Mouse (Mus musculus) frontal cortex, postnatal 14 days (tissue): Measurements from ENCODE around the gene Rhbg.

Source experiments
- DNase-seq, 2 experiments: peaks; one replicate each; pipeline ENCODE4 v3.0.0; 2022; ENCODE audit warnings: low spot score in 2 of 2

Gene Rhbg

DNA sequence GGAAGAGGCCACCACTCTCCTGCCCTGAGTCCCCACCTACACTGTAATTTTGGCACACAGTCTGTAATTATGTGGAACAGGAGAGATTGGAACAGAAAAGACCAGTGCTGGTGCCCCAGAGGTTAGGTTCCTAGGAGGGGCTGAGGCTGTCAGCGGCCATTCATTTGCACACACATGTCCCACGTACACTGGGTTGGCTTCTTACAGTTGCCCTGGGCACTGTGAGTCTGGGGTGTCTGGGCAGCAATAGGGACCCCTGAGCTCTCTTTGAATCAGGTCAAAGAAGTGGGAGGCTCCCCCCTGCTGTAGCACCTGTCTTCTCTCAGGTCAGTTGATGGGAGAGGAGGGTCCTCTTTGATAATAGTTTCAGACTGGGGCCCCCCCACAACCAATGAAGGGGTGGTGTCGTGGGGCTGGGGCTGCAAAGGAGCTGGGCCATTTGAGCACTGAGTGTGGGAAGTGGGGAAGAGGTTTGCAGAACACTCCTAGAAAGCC is 46.2 kb downstream of the Rhbg start:
- peak in 1 of 2 experiments; percentile 4 for DNase-seq

DNA sequence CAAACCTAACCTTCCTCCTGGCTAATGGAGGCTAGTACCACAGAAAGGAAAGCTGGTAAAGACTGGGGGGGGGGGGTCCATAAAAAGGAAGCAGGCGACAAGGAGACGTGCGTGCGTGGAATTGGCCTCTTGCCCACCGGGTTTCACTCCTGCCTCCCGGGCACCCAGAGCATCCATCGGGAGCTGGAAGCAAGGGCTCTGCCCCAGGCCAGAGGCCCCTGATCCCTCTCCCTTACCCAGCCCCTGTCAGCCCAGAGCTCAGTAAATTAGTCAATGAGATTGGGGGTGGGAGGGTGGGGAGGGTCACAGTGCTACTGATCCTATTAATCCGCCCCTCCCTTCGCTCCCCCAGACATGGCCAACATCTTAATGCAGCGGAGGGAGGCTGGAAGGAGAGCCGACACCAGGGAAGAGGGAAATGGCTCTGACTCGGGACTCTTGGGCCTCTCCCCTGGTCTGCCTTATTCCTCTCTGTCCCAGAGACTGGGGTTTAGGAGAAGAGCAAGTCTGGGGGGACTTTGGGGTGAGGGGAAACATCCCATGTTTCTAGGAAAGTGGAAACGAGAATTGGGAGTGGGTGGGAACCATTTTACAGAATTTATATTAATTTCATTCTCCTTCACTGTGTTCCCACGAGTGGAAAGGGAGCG is 46.9 kb downstream of the Rhbg start:
- peak in 1 of 2 experiments; percentile 10 for DNase-seq

DNA sequence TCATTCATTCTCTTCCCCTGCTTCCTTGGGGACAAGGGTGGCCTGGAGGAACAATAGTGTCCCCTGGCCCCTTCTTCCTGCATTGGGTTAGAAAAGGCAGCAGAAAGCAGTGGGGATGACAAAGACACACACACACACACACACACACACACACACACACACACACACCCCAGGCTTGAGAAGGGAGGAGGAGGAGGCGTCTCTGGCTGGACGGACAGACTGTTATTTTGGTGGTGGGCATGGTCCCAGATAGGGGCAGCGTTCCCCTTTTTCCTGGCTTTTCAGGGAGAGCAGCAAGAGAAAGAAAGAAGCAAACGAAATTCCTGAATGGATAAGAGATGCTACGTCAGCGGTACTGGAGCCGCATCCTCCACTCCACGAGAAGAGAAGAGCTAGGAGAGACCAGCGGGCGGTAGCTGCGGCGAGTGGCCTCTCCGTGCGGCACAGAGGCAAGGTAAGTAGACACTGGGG is 47.6 kb downstream of the Rhbg start:
- DNase-seq: peak; percentile 63 to 73

DNA sequence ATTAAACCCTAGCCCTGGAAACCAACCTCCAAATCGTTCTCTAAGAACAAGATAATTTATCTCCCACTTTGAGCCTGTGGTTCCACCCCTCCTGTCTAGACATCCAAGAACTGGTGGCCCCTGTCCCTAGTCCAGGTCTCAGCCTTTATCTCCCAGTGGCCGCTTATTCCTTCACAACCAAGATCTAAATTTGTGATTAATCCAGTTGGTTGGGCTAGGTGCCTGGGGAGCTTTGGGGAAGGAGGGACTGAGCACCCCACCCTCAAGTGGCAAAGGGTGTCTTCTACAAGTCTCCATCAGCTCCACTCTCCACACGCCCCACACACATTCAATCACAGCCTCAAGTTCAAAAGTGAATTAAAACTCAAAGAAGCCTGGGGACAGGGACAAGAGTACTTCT is 48.0 kb downstream of the Rhbg start:
- peak in 1 of 2 experiments; percentile 30 for DNase-seq

DNA sequence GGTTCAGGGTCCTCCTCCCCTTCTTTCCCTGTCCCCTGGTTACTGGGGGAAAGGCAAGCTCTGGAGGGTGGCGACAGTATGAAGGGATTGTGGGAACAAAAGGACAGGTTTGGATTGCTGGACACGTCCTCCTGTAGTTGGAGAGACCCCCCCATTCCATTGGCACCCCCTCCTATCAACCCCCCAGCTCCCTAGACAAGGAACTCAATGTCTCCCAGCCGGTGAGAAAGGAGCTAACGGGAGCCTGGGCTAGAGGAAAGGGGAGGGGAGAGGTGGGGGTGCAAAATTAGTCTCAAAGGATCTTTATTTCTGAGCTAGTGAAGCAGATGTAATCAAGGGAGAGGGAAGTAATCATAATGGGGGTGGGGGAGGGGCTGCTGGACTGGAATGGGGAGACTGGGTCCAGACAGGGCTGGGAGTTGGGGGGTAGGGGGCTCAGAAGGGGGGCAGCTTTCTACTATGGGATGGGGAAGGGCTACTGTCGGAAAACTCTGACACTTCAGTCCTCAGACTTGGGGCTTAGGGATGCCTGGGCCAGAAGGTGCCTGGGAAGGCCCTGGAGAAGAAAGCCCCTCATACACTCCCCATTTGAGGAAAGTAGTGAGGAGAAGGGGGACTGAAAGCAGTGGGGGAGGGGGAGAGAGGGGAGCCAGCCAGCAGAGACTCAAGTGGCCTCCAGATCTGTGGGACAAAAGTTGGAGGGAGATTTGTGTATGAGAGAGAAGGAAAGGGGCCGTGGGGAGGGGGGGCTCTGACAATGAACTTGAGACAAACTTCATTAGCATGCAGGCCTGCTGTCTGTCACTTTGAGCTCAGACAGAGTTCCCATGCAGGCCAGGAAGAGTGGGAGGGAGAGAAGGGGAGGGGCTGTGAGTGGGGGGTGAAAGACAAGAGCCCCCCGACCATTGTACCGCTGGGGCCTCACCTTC is 48.7 kb downstream of the Rhbg start:
- peak; percentile 22 to 44 for DNase-seq

DNA sequence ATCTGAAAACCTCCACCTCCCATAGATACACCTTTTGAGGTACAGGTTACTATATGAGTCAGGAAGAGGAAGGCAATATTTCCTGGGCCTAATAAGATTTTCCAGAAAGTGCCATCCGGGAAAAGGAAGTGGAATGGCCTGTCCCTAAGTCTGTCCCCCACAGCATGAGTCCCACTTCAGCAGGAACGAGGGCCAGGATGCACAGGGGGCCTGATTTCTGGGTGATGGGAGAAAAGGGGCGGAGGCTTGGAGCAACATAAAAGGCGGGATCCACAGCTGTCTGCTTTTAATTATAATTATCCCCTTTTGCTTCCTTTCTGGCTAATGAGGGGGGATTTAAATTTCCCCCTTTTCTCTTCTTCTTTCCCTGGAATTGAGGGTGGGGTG is 49.3 kb downstream of the Rhbg start:
- peak in 1 of 2 experiments; percentile 24 for DNase-seq

DNA sequence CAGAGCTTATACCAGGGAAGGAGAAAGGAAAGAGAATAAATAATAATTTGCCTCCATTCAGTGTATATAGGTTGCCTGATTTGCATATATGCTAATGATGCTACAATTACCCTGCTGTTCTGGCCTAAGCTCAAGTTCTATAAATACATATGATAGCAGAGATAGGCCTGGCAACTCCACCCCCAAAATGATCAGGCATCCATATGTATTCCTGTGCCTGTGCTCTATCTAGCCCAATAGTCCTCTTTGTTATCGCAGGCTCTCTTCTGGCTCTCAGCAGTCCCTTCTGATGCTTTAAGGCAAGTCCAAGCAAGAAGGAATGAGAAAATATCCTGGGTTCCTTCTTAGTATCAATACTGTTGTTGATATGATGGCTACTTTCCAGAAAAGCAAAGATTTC is 49.8 kb downstream of the Rhbg start:
- no peak for DNase-seq

DNA sequence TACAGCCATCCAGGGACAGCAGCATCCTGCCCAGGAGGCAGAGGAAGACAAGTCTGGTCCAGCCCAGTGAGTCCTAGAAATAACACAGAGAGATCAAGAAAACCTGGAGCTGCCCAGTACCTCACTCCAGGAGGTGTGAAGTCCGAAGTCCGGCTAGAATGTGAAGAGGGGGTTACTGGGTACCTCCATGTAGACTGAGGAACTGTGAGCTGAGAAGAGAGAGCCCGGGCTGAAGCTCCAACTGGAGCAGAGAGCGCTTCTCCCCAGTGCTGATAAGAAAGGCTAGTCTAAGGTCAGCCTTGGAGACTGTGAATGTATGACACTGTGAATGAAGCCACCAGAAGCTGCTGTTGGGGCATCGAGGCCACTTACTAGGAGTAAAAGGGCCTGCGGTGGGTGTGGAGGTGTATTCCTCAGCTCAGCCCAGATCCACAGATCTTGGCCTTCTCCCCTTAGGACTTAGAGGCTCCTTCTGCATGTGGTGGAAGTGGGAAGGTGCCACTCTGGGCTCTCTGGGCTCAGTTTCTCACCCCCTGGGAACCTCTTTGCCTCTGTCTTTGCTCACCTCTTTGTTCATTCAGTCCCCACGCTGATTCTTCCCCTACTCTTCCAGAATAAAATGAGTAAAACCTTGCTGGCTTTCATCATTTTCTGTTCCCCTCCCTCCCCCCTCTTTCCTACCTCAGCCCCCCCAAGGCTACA is 50.4 kb downstream of the Rhbg start:
- no peak for DNase-seq

DNA sequence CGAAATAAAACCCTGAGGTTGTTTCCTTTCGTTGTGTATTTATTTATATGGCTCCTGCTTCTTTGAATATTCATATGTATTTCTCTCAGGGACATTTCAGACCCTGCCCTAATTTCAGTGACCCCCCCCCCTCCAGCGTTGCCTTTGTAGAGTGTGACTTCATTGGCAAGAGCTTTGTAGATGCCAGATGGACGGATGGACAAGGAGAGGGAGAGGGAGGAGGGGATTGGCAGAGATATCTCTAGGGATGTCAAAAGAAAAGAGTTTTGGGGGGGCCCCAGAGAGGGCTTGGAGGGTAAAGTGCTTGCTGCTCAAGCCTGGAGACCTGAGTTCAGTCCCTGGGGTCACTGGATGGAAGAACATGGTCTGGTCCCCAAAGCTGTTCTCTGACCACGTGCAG is 51.1 kb downstream of the Rhbg start:
- DNase-seq: no peak

DNA sequence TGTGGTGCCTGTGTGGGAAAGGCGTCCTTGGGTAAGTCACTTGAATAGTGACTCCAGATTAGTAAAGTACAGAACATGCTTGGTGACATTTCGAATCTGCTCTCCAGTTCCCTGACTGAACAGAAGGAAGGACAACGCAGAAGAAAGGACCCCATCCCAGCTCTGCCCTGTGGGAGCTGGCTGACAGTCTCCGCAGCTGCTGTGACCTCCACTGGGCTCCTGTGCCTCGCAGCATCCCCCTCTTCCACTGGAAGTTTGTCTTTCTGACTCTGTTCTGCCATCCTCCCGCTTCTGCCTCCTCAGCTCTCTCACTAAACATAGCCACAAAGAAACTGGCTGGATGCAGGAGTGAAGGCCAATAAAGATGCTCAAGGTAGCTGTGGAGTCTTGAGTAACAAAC is 51.5 kb downstream of the Rhbg start:
- no peak for DNase-seq

DNA sequence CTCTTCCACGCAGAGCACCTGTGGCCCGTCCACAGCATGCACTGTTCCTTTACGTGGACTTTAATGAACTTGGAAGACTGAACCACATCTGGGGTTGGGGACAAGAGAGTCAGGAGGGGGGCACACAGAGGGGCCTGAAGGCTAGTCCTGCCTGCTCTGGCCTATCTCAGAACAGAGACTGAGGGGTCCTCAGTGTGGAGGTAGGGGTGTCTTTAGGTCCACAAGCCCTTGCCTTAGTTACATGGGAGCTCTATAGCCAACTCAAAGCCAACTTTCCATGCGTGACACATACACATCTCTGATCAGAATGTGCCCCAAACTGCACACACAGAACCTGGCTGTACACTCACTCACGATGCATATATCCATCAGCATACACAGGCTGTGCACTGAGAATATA is 52.9 kb downstream of the Rhbg start:
- no peak for DNase-seq

DNA sequence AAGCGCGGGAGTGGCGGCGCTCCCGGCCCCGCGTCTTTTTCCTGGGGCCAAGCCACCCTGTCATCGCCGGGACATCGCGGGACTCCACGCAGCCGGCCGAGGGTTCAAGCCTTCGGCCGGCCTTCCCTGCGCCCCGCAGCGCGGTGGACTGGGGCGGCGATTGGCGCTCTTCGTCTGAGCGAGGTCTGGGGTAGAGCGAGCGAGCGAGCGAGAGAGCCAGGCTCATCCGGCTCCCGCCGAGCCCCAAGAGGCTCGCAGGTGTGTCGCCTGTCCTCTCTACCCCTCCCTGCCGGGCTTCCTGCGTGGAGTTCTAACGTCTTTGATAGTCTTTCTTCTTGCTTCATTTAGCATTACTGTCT is 53.6 kb downstream of the Rhbg start:
- no peak for DNase-seq

DNA sequence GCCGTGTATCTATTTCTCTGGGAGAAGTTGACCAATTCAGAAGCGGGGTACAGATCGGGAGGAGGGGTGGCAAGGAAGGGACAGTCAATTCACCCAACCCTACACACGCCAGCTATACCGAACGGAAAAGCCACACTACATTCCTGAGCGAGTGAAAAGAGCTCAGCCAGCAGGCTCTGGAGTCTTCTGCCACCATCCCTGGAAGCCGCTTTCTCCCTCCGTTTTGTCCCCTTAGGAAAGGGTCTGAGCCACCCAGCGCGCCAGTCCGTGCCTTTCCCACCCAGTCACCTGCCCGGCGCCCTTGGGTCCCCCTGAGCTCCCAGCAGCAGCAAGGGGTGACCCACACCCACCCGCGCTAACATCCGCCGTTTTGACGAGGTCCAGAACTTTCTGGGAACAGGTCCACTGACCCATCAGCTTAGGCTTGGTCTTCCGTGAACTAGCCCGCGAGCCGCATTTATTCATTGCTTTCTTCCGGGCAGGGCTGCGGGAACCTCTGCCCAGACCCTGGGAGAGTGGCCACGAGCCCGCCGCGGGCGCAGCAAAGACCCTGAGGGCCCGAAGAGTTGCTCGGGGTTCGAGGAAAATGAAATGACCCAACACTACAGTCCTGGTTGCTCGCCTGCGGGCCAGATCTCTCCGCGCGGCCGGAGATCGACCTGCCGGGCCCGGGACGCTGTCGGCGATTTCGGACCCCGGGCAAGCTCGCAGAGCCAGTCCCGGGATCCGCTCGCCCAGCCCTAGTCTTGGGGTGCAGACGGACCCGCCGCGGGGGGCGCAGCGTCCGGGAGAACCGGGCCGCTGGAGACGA is 54.1 kb downstream of the Rhbg start:
- no peak for DNase-seq

DNA sequence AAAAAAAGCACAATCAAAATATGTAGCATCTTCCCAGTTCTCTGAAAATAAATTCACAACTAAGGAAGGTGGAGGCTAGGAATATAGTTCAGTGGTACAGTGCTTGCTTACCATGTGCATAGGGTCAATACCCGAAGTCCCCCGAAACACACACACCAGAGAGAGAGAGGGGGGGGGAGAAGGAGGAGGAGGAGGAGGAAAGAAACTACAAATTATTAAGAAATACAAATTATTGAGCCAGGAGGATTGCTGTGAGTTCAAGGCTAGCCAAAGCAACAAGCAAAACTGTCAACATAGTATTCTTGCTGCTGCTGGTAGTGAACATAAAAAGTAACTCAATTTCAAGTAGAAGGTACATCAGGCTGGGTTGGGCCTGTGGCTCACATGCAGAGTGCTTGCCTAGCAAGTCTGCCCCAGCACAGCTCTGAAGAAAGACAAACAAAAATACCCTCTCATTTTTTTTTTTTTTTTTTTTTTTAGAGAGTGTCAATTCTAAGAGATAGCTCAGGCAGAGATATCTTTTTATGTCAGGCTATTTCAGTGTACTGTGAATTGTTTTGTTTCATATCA is 54.9 kb downstream of the Rhbg start:
- DNase-seq: no peak

DNA sequence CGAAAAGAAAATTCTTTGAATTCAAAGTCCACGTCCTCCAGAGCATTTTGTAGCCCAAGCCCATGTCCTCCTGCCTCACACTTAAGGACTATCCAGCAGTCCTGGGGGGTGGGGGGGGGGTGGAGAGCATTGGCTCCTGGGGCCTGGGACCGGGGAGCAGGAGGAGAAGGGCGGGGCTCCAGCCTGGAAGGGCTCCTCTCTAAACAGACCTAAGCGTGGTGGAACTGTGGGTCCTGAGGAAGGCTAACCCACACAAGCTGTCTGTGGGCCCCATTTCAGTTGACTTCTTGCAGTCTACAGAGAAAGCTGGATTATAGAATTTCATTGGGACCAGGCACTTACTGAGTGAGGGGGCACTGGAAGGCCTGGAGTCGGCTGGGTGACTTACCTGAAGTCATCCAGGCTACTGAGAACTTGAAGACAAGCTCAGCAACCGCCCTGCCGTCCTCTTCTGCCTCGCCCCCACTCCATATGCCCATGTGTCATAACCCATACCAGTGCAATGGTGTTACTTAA is 55.9 kb downstream of the Rhbg start:
- no peak for DNase-seq

DNA sequence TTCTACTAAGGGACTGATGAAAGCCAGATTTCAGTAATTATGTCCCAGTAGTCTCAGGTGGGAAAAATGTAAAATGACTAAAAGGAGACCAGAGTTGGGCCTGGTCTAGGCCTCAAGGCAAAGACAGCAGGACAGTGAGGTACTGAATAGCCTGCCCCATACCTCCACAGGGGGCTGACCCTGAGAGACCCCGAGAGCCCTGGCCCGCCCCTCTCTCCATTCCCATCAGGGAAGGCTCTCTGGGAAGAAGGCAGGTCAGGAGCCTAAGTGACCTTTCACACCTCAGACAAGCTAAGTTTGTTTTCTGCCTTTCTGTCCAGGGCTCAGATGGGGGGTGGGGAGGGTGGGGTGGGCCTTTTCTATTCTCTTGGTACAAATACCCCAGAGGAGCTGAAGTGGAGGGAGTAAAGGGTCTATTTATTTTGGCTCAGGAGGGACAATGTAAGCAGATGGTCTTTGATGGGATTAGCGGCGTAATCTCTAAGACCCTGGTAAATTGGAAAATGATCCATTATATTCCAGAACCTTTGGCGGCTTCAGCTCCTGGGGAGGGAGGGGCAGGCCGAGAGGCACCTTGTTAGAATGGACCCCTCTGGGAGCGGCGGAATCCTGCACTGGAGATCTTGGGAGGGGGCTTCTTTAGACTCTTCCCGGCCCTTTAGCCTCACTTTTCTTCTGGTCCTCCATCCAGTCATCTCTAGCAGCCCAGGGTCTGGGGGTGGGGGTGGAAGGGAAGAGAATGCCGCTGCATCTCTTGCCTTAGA is 56.6 kb downstream of the Rhbg start:
- no peak for DNase-seq
